Mouse (Mus musculus) G1E (cell line): ENCODE measurements around the gene Polr2a. TPM values are rescaled to one million over a fixed set of nuclear protein-coding genes. Genes with fewer than 3 reads are reported as not detected.
A peak's percentile ranks its signal among the peaks of the same experiment; 100 is the strongest.

ENCODE experiments used
- ATAC-seq: 2 replicates; pipeline ENCODE4 v1.8.0; 2016; ENCODE audit warnings: mild to moderate bottlenecking; ENCODE audit not compliant: insufficient number of reproducible peaks, poor library complexity, low FRiP score, severe bottlenecking; ENCODE audit errors: extremely low read depth
- DNase-seq: peaks from one replicate; pipeline ENCODE4 v3.0.0; 2012; ENCODE audit warnings: low spot score
- H3K27me3 ChIP-seq: 2 replicates; pipeline ENCODE4 v1.6.1; 2012; ENCODE audit warnings: mild to moderate bottlenecking, low read length, inconsistent platforms; ENCODE audit not compliant: insufficient read depth
- H3K36me3 ChIP-seq: replicated peaks from 2 replicates; pipeline ENCODE3; 2012; ENCODE audit warnings: mild to moderate bottlenecking, inconsistent platforms
- H3K4me1 ChIP-seq: 2 replicates; pipeline ENCODE4 v1.6.1; 2012; ENCODE audit warnings: low read depth, low read length, inconsistent platforms, mixed read lengths; ENCODE audit not compliant: insufficient read depth
- H3K4me3 ChIP-seq: 2 replicates; pipeline ENCODE4 v1.5.1; 2012; ENCODE audit warnings: low read depth, mild to moderate bottlenecking, inconsistent platforms, low read length, moderate library complexity, mixed read lengths
- H3K9me3 ChIP-seq: replicated peaks from 2 replicates; pipeline ENCODE4 v1.6.1; 2012; ENCODE audit warnings: inconsistent platforms
- CTCF ChIP-seq: IDR thresholded peaks from 2 replicates; pipeline ENCODE4 v1.5.1; 2012; ENCODE audit warnings: low read depth, low read length, inconsistent platforms, mixed read lengths
- GATA1 ChIP-seq: IDR thresholded peaks from 2 replicates; pipeline ENCODE4 v1.6.1; 2012; ENCODE audit warnings: borderline replicate concordance, low read length, inconsistent platforms, mixed read lengths
- GATA2 ChIP-seq: IDR thresholded peaks from 2 replicates; pipeline ENCODE4 v1.6.1; 2012; ENCODE audit warnings: low read depth, low read length, inconsistent platforms, borderline replicate concordance
- POLR2AphosphoS5 ChIP-seq: IDR thresholded peaks from 2 replicates; pipeline ENCODE4 v1.6.1; 2012; ENCODE audit warnings: low read depth, low read length, inconsistent platforms; ENCODE audit not compliant: insufficient replicate concordance
- TAL1 ChIP-seq: conservative IDR thresholded peaks from 2 replicates; pipeline ENCODE4 v1.6.1; 2012; ENCODE audit warnings: low read depth, low read length, inconsistent platforms, mixed read lengths
- polyA plus RNA-seq: library from polyadenylated mRNA; stranded (reverse); fragments of >175 nt; gene quantifications from 2 replicates; pipeline ENCODE4 v1.2.3, GENCODE M21; 2012
- total RNA-seq, 2 experiments: library from RNA; stranded (forward) in 1 of 2; stranded (reverse) in 1 of 2; fragments of 200-1000 nt in 1 of 2; fragments of >200 nt in 1 of 2; fragmentation: Nextera tagmentation in 1 of 2; gene quantifications; 2 replicates each; pipeline ENCODE4 v1.2.3; 2014 to 2017

The Polr2a gene
- total and polyA plus RNA-seq, 3 experiments, result 26.2 to 192 (median 116) TPM

- Histone ChIP-seq H3K9me3 (no peaks in the 10 kb centered on the region), H3K27me3 (peaks cover 18% of the 10 kb centered on the region), H3K4me3 (no peak overlapping the region), H3K36me3 (peaks cover 55% of the 10 kb centered on the region), H3K4me1 (peaks cover 8% of the 10 kb centered on the region)
- ATAC-seq, result no peak
- TF ChIP-seq POLR2AphosphoS5 (no peak), TAL1 (no peak), CTCF (no peak)
- no peak for DNase-seq
These were observed 17.3 kb upstream of the Polr2a start for GRCm38 (mm10) chr11:69775716-69776115.

DNA sequence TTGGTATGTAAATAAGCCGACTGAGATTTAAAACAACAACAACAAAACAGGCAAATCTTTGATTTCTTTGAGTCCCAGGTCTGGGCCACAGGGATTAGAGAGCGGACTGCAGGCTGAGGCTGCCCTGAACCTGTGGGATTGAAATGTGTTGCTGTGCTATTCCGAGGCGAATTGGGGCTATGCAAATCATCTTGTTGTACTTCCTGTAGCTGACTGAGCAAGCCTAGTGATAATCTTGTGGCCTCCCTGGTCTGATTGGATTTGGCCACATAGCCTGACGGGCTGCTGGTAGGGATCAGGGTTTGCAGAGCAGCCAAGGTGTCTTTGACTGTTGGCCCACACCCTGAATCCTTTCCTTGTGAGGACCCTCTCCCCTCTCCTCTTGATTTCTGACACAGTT lies 16.5 kb upstream of the Polr2a start:
- H3K4me1 ChIP-seq, result peaks cover 8% of the 10 kb centered on the region
- peaks cover 15% of the 10 kb centered on the region; the same call in 1 of the 2 replicates for H3K27me3 ChIP-seq
- no peaks in the 10 kb centered on the region for H3K9me3 ChIP-seq
- no peak overlapping the region for H3K4me3 ChIP-seq
- no peak for DNase-seq
- no peak for ATAC-seq
- peaks cover 61% of the 10 kb centered on the region for H3K36me3 ChIP-seq
- no peak for TF ChIP-seq TAL1

- Histone ChIP-seq H3K36me3 (peaks cover 25% of the 10 kb centered on the region), H3K4me3 (no peak overlapping the region), H3K27me3 (no peaks in the 10 kb centered on the region), H3K9me3 (no peaks in the 10 kb centered on the region), H3K4me1 (peaks cover 27% of the 10 kb centered on the region)
- ATAC-seq (no peak), DNase-seq (no peak)
- TF ChIP-seq CTCF, result no peak
- no peak for TF ChIP-seq TAL1
- TF ChIP-seq GATA1, result no peak
- no peak for TF ChIP-seq POLR2AphosphoS5
- TF ChIP-seq GATA2, result no peak
These were observed 9.1 kb upstream of the Polr2a start for GRCm38 (mm10) chr11:69767625-69767909.

- Histone ChIP-seq H3K27me3 (no peaks in the 10 kb centered on the region), H3K4me1 (peaks cover 29% of the 10 kb centered on the region), H3K36me3 (peaks cover 25% of the 10 kb centered on the region), H3K9me3 (no peaks in the 10 kb centered on the region), H3K4me3 (peak overlapping the region; percentile 80)
- ATAC-seq, result no peak
- no peak for DNase-seq
- no peak for TF ChIP-seq TAL1
- no peak for TF ChIP-seq POLR2AphosphoS5
- TF ChIP-seq GATA2, result no peak
- TF ChIP-seq GATA1, result no peak
- TF ChIP-seq CTCF, result no peak
These were observed 8.6 kb upstream of the Polr2a start for GRCm38 (mm10) chr11:69766872-69767624.

DNA sequence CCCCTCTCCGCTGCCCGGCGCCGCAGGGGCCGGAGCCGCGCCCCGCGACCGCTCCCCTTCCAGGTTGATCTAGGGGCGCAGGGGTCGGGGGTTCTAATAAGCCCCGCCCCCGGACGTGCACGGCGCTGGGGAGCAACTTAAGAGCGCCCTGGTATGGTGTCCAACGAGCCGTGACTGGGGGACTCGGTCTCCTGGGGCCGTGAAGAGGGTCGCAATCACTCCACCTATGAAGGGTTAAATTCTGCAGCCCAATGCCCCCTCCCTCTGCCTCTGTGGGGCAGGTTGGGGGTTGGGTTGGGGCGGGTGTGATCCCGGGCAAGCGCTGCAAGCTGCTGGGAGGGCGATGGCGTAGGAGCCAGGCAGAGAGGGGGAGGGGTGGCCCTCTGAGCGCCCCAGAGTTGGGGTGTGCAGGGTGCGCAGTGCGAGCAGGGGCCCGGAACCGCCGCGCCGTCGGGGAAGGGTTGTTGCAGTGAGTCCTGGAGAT lies 7.7 kb upstream of the Polr2a start:
- no peaks in the 10 kb centered on the region for H3K27me3 ChIP-seq
- ATAC-seq (peak; percentile 63), DNase-seq (peak; percentile 80)
- H3K9me3 ChIP-seq, result no peaks in the 10 kb centered on the region
- TF ChIP-seq CTCF, result no peak
- TF ChIP-seq GATA1, result no peak
- peaks cover 23% of the 10 kb centered on the region for H3K36me3 ChIP-seq
- peaks cover 36% of the 10 kb centered on the region for H3K4me1 ChIP-seq
- peak overlapping the region; percentile 80 for H3K4me3 ChIP-seq

- H3K4me3 ChIP-seq, result peak within 1 kb of the TSS; percentile 80
- TF ChIP-seq POLR2AphosphoS5, result no peak
- TF ChIP-seq GATA1, result no peak
- no peak for TF ChIP-seq GATA2
- TF ChIP-seq CTCF, result no peak
- TF ChIP-seq TAL1, result no peak
- no peak for ATAC-seq
- DNase-seq, result peak; percentile 48
- peaks cover 43% of the 10 kb centered on the region for H3K4me1 ChIP-seq
- H3K36me3 ChIP-seq, result peaks cover 18% of the 10 kb centered on the region
- no peaks in the 10 kb centered on the region for H3K27me3 ChIP-seq
- H3K9me3 ChIP-seq, result no peaks in the 10 kb centered on the region
These were observed 7.0 kb upstream of the Polr2a start, which contains the start of gene Zbtb4 for GRCm38 (mm10) chr11:69765221-69766125. TSS of gene Zbtb4 (plus strand) at chr11:69765912.
